Mouse (Mus musculus) liver, postnatal 0 days (tissue): ENCODE measurements around the gene Lypd9. TPM values are rescaled to one million over a fixed set of nuclear protein-coding genes. Genes with fewer than 3 reads are reported as not detected.

ENCODE experiments used
- ATAC-seq: fragments of 200-750 bp; cut with Nextera tagmentation; 2 replicates; pipeline ENCODE4 v1.8.0; 2017; ENCODE audit warnings: mild to moderate bottlenecking, moderate library complexity
- DNase-seq: peaks from one replicate; pipeline ENCODE4 v3.0.0-alpha.2; 2016
- H3K27ac ChIP-seq: fragments of 300-500 bp; sonication (generic); 2 replicates; pipeline ENCODE4 v1.5.1; 2014; ENCODE audit warnings: antibody characterized with exemption, moderate library complexity, mild to moderate bottlenecking, low read depth
- H3K27me3 ChIP-seq: fragments of 300-500 bp; sonication (generic); 2 replicates; pipeline ENCODE4 v1.6.1; 2014; ENCODE audit warnings: low read length, control low read depth, mixed read lengths; ENCODE audit not compliant: insufficient read depth
- H3K36me3 ChIP-seq: fragments of 300-500 bp; sonication (generic); replicated peaks from 2 replicates; pipeline ENCODE4 v1.6.1; 2014; ENCODE audit warnings: mild to moderate bottlenecking, control low read depth, low read length, moderate library complexity, mixed read lengths; ENCODE audit not compliant: insufficient read depth
- H3K4me1 ChIP-seq: fragments of 300-500 bp; sonication (generic); 2 replicates; pipeline ENCODE4 v1.6.1; 2014; ENCODE audit warnings: antibody characterized with exemption, mild to moderate bottlenecking, control low read depth; ENCODE audit not compliant: insufficient read depth
- H3K4me2 ChIP-seq: fragments of 300-500 bp; sonication (generic); 2 replicates; pipeline ENCODE4 v1.6.1; 2014; ENCODE audit warnings: low read depth, mild to moderate bottlenecking, low read length, moderate library complexity, mixed read lengths
- H3K4me3 ChIP-seq: fragments of 300-500 bp; sonication (generic); 2 replicates; pipeline ENCODE4 v1.5.1; 2014; ENCODE audit warnings: low read depth, low read length
- H3K9ac ChIP-seq: fragments of 300-500 bp; sonication (generic); replicated peaks from 2 replicates; pipeline ENCODE4 v1.6.1; 2014; ENCODE audit warnings: mild to moderate bottlenecking, moderate library complexity
- H3K9me3 ChIP-seq: fragments of 300-500 bp; sonication (generic); 2 replicates; pipeline ENCODE4 v1.6.1; 2016; ENCODE audit warnings: mild to moderate bottlenecking, control low read depth, low read length, mixed read lengths
- CTCF ChIP-seq: sonication (generic); IDR thresholded peaks from 2 replicates; pipeline ENCODE4 v1.5.1; 2016; ENCODE audit warnings: antibody characterized with exemption, low read depth
- EP300 ChIP-seq: IDR thresholded peaks from 2 replicates; pipeline ENCODE4 v1.6.1; 2016; ENCODE audit warnings: antibody characterized with exemption, low read depth, mild to moderate bottlenecking
- WGBS: fragments of 180-500 bp; shearing (Covaris S2); extraction: QIAGEN DNeasy Blood & Tissue Kit; methylation state at CpG from one replicate; pipeline ENCODE4 v1.1.7; 2014; ENCODE audit not compliant: insufficient replicate concordance; 5-methylcytosine and 5-hydroxymethylcytosine counted together
- polyA plus RNA-seq: library from polyadenylated mRNA; unstranded; fragments of >200 nt; fragmentation: Nextera tagmentation; extraction: Ambion mirVana; gene quantifications from 2 replicates; pipeline ENCODE4 v1.2.1, GENCODE M21; 2015

Gene Lypd9
- polyA plus RNA-seq, 1 experiment from 2014 or later = not detected

- Histone ChIP-seq H3K36me3 (no peaks in the 10 kb centered on the region), H3K27ac (no peak overlapping the region), H3K4me2 (no peak overlapping the region), H3K9ac (no peak overlapping the region), H3K4me3 (no peak overlapping the region), H3K9me3 (no peaks in the 10 kb centered on the region), H3K4me1 (no peaks in the 10 kb centered on the region), H3K27me3 (no peaks in the 10 kb centered on the region)
- WGBS = 40% methylated on average over 5 of the region's 5 CpGs
- DNase-seq = no peak
- ATAC-seq = no peak
- TF ChIP-seq EP300 = no peak
- no peak for TF ChIP-seq CTCF
Measured at GRCm38 (mm10) chr11:58437866-58438265, 14.9 kb downstream of the Lypd9 start.

GRCm38 (mm10) chr11:58432259-58432658, 20.5 kb downstream of the Lypd9 start, which contains the start of gene Gm12253:
Gene Gm12253, plus strand, starts transcription at chr11:58432559.
- DNase-seq = no peak
- TF ChIP-seq CTCF = no peak
- no peak for TF ChIP-seq EP300
- no peak within 1 kb of the TSS for H3K4me3 ChIP-seq
- ATAC-seq = no peak
- no peak within 1 kb of the TSS for H3K27ac ChIP-seq
- no peak within 1 kb of the TSS for H3K4me2 ChIP-seq
- 70% methylated on average over 3 of the region's 3 CpGs for WGBS
- H3K4me1 ChIP-seq = no peaks in the 10 kb centered on the region
- H3K27me3 ChIP-seq = no peaks in the 10 kb centered on the region
- H3K9ac ChIP-seq = no peak within 1 kb of the TSS
- H3K9me3 ChIP-seq = no peaks in the 10 kb centered on the region
- H3K36me3 ChIP-seq = no peaks in the 10 kb centered on the region

DNA sequence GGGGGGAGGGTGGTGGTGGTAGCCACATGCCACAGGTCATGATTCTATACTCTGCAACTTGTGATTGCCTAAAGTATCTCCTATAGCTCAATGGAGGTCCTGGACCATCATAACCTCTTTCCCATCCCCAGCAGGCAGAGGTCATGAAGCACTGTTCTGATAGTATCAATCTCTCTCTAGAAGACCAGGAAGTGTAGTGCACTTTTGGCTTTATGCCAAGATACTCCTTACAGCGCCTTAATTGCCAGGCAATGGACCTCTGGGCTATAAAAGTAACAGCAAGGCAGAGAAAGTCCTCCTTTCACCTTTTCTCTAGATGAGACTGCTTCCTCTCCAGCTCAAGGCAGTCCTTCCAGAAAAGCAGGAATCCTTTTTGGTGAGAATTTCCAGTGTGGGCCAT, 31.9 kb downstream of the Lypd9 start, which contains the start of gene 1810065E05Rik:
1810065E05Rik (plus strand) TSS at position 297 of the 400 bp plus-strand sequence.
- Histone ChIP-seq H3K36me3 (no peaks in the 10 kb centered on the region), H3K27ac (no peak within 1 kb of the TSS), H3K4me1 (no peaks in the 10 kb centered on the region), H3K27me3 (no peaks in the 10 kb centered on the region), H3K4me3 (no peak within 1 kb of the TSS), H3K9me3 (no peaks in the 10 kb centered on the region), H3K4me2 (no peak within 1 kb of the TSS), H3K9ac (no peak within 1 kb of the TSS)
- DNase-seq = no peak
- WGBS = 57% methylated on average over 1 of the region's 1 CpGs
- no peak for ATAC-seq
- TF ChIP-seq EP300 (no peak), CTCF (no peak)

DNA sequence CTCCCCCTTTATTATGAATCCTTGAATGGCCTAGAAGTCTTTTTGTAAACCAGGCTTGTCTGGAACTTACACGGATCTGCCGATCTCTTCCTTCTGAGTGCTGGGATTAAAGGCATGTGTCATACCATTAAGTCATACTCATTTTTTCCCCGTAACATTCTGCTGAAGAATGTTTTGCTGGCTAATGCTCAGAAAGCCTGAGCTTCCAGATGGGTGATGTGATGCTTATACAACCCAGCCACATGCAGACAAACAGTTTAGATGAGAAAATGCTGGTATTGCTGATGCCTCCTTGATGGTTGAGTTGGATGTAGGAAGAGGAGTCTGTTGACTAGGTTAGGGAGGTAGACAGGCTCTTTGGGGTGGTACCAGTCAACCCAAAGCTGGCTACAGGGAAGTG, 34.4 kb downstream of the Lypd9 start:
- no peak for TF ChIP-seq EP300
- no peak for TF ChIP-seq CTCF
- H3K9me3 ChIP-seq = no peaks in the 10 kb centered on the region

GRCm38 (mm10) chr11:58408066-58408465, 44.7 kb downstream of the Lypd9 start:
- Histone ChIP-seq H3K4me3 (no peak overlapping the region), H3K9ac (no peak overlapping the region), H3K4me1 (no peaks in the 10 kb centered on the region), H3K4me2 (no peak overlapping the region), H3K36me3 (no peaks in the 10 kb centered on the region), H3K27me3 (no peaks in the 10 kb centered on the region), H3K27ac (no peak overlapping the region), H3K9me3 (no peaks in the 10 kb centered on the region)
- no peak for TF ChIP-seq CTCF
- 73% methylated on average over 3 of the region's 3 CpGs for WGBS
- DNase-seq (no peak), ATAC-seq (no peak)

More for the DNA sequence above, 34.4 kb downstream of the Lypd9 start:
- no peaks in the 10 kb centered on the region for H3K27me3 ChIP-seq
- no peak overlapping the region for H3K9ac ChIP-seq
- WGBS = 68% methylated on average over 3 of the region's 3 CpGs
- no peak overlapping the region for H3K4me3 ChIP-seq
- H3K27ac ChIP-seq = no peak overlapping the region
- no peak for DNase-seq
- no peaks in the 10 kb centered on the region for H3K36me3 ChIP-seq
- no peak overlapping the region for H3K4me2 ChIP-seq
- no peak for ATAC-seq
- no peaks in the 10 kb centered on the region for H3K4me1 ChIP-seq

DNA sequence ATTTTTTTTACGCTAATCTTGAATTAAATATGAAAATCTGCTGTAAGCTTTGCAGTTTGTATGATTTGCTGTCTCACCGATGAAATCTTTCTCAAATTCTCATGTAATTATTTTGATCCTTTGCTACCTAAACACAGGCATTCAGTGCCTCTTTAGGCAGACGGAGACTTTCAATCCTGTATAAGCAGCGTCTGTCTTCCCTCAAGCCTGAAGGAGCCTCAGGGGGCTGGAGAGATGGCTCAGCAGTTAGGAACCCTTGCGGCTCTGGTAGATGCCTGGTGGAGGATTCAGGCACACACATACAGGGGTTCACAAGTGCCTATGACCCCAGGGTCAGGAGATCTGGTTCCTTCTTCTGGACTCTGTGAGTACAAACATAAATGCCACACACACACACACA, 52.1 kb downstream of the Lypd9 start:
- Histone ChIP-seq H3K9ac (no peak overlapping the region), H3K4me2 (no peak overlapping the region), H3K27me3 (no peaks in the 10 kb centered on the region), H3K4me1 (peaks cover 2% of the 10 kb centered on the region; the same call in 1 of the 2 replicates), H3K9me3 (no peaks in the 10 kb centered on the region), H3K4me3 (no peak overlapping the region), H3K36me3 (no peaks in the 10 kb centered on the region), H3K27ac (no peak overlapping the region)
- DNase-seq (no peak), ATAC-seq (no peak)
- TF ChIP-seq EP300 = no peak
- WGBS = 64% methylated on average over 5 of the region's 5 CpGs
